Mouse (Mus musculus) heart, postnatal 14 days (tissue): ENCODE measurements around the gene Gm20696. TPM values are rescaled to one million over a fixed set of nuclear protein-coding genes. Genes with fewer than 3 reads are reported as not detected.

Source experiments
- DNase-seq, 2 experiments: peaks; one replicate each; pipeline ENCODE4 v3.0.0; 2021 to 2022
- intact Hi-C: fragments of 180-260 bp; cut with DNase I; formaldehyde crosslinking; loops from one replicate; pipeline ENCODE4 v1.15.1; 2025
- total RNA-seq, 2 experiments: library from RNA; stranded (reverse); gene quantifications; 2 replicates each; pipeline ENCODE4 v1.2.3; 2021

Gm20696 gene
- total RNA-seq, 2 experiments from 2014 or later: 2.3 to 3.2 TPM

DNA sequence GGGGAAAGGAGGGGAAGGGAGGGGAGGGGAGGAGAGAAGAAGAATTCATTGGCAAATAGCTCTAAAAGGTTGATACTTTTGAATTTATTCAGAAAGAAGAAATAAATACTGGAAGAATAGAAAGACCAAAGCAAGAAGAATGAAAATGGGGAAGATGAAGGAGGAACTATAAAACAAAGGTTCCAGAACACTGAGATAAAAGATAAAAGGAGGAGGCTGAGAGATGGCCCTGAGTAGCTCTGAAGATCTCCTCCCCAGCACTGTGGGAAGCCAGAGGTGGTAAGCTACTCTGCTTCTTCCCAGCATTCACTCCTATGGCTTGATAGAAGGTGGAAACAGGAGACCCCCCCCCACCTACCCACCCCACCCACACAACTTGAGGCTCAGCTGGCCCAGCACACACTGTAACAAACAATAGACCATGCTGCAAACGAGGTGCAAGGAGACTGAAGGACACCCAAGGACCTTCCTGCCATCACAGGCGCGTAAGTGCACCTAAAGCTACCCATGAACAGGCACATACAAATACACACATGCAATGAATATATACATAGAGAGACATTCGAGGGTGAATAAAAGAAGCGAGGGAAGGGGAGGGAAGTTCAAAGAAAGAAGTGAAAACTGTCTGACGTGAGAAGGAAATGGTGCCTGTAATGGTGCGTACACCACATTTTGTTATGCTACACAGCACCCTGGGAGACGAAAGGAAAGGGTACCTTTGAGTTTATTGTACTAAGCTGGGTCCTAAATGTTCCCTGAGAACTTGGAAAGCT is 344.3 kb downstream of the Gm20696 start:
- DNase-seq: no peak
- intact Hi-C loops: no loop called here

DNA sequence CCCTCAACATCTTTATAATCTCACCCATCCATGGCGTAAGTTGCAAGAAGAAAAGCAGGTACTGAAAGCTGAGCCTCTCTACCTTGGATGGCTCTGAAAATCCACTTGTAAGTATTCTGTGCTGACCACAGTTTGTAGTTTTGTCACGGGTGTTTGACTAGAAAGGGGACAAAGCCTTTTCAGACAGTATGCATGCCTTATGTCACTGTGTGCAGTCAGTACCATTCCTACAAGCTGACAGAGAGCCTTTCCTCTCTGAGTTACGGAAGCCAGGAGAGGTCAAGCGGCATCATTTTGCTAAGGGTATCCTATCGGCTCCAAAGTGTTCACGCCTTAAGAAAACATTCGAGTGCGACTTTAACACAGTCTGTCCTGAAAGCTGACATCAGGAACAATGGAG is 346.2 kb downstream of the Gm20696 start:
- no peak for DNase-seq
- intact Hi-C loops: no loop called here

DNA sequence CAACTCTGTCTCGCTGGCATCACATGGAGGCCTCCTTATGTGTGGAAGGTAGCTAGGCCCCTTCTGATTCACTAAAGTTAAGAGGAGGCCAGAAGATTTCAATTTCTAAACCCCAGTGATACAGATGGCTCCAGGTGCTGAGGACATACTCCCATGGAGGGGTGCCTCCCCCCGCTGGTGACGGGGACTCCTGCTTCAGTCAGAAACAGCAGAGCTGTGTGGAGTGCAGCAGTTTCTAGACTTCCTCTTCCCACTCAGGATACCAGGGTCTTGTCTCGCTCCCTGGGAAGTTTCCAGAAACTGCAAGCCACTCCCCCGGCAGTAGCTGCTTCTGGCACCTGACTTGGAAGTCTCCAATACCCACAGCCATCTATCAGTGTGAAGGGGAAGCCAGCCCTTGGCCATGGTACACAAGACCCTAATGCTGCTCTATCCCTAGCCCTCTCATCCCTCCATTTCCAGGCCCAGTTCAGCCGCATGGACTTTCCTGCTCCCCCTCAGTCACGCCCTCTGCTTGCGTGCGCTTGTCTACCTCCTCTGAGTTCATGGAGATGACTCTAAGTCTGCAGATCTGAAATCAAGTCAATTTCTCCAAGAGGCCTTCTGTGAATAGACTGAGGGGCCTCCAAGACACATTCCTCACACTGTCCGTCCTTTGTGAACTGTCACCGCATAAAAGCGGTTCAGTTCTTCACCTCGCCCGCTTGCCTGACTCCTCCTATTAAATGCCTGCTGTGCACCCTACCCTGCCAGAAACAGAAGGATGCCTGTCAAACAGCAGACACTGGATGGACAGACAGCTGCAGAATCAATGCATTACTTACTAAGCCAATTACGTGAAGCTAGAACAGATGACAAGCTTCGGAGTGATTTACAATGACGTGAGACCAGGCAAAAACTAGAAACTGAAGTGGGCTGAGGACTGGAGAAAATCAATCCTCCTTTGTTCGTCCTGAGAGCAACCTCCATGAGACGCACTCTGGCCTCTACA is 346.9 kb downstream of the Gm20696 start:
- intact Hi-C loops: no loop called here

DNA sequence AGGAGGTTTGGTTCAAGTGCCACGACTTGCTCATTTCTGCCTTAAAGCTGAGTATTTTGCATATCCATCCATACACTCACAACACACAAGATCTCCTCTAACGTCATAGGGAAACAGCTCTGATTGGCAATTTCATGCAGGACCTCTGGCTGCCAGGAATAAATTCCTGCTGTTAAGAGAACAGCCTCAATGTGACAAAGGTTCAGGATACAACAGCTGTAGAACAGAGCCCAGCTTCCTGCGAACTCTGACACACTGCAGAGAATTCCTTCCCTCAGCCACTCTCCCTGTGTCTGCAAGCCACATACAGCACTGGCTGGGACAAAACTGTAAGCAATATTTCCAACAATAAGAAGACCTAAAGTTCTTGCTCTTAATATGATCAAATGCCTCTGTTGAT is 351.9 kb downstream of the Gm20696 start:
- peak in 1 of 2 experiments; percentile 14 for DNase-seq
- intact Hi-C loops: no loop called here

More for the DNA sequence above, 346.9 kb downstream of the Gm20696 start:
- DNase-seq: no peak

DNA sequence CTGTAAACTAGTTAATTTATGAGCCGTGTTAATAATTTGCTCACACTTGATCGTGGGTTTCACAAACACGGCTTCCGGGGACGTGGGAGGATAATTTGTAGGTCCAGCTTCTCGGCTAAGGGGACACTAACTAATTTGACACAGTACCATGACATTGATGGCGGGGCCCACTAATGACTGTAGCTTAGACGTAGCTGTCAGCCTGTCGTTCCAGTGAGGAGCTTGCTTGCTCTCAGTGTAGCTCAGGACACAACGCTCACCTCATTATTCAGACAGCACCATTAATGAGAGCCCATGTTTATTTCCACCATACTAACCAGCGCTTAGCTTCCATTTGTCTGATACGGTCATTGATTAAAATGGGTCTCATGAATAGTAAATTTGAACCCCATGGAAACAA is 356.1 kb downstream of the Gm20696 start:
- no peak for DNase-seq
- intact Hi-C loops: no loop called here

DNA sequence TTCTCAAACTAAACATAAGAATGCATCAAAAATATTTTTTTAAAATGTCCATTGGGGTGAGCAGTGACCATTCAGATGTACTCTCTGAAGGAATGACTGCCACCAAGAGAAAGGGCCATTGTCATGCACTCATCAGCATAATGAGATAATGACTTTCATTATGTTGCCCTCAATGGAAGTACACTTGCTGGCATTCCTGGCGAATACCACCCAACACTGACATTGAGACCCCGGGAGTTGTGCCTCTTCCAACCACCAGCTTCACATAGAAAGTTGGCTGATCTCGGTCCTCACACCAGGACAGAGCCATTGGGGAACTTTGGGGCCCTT is 356.5 kb downstream of the Gm20696 start:
- intact Hi-C loops: no loop called here
- DNase-seq: no peak

DNA sequence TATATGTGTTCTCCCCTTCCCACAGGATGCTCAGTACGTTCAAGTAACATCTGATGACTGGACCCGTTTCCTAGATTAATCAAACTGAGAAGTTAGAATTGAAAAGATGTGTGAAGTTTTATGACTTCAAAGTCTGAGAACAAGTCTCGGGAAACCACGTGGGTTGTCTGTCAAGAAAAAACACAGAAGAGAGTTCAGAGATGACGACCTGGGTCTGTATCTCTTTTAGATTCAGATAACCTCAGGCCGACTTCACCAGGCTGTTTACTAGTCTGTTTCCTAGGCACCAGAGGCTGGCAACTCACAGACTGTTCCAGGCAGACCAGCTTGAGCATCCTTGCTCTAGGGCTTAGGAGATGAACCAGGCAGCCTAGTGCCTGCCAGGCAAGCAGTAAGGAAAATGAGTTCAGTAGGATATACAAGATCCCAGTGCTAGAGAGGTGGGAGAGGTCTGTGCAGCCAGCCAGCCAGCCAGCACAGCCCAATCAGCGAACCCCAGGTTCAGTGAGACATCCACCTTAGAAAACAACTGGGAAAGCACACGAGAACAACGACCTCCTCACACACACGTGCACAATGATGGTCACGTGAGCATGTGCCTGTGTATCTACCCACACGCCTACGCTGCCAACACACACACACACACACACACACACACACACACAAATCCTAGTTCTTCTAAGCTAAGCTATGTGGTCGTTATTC is 357.0 kb downstream of the Gm20696 start:
- intact Hi-C loops: no loop called here
- no peak for DNase-seq

DNA sequence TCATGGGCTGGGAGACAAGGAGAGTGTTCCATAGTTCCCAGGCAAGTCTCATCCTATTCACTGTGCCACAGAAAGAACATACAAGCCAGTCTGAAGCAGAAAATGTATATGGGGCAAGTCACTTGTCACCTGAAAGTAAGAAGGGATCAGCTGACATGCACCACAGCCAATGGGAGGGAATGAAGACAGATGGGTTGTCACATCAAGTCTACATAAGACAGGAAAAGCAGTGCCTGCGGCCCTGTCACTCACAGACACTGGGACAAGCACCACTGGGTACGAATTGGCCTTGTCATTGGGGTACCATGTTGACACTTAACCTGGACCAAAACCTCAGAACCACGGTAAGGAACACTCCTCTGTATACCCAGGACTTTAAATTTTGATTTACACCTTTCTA is 360.8 kb downstream of the Gm20696 start:
- no peak for DNase-seq
- intact Hi-C loops: no loop called here

DNA sequence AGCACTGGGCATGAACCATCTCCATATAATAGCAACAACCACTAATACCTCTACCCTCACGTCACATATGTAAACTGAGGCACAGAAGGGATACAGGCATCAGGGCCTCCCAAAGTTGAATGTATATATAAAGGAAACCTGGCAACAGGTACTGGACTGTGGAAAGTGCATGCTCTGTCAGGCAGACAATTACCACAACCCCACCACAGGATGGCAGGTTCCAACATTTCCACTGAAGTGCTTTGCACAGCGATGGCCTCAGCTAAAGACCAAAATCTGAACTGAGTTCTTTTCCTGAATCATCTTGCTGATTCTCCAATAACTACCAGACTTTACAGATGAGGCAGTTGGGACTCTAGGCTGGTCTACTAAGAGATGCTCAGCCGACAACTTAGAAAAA is 361.4 kb downstream of the Gm20696 start:
- intact Hi-C loops: no loop called here
- no peak for DNase-seq

DNA sequence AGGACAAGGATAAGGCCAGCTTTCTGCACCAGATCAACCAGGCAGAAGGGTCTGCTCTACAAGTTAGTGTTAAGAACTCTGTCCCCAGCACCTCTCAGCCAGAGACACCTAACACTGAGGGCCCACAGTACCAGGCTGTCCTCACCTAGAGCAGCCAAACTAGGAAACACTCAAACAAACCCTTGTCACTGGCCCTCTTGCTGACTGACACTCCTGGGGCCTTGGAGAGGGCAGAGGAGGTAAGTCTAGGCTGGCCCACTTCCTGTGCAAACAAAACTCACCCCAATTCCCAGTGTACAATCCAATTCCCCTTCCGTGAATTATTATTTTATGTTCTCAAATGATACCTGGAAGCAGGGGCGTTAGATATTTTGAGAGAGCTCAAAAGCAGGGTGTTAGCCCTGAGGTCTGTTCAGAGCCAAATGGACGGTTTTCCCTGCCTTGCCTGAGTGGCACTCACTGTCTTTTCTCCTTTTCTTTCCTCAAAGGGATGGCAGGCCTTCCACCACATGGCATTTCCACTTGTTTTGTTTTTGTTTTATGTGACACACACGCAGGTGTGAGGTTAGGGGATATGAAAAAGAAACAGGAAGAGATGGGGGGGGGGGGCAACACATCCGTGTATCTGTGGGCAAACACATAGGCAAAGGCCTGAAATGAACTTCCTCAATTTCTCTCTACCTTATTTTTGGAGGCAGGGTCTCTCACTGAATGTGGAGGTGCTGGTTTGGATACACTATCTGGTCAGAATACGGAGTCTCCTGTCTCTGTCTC is 363.7 kb downstream of the Gm20696 start:
- DNase-seq: no peak
- intact Hi-C loops: no loop called here

DNA sequence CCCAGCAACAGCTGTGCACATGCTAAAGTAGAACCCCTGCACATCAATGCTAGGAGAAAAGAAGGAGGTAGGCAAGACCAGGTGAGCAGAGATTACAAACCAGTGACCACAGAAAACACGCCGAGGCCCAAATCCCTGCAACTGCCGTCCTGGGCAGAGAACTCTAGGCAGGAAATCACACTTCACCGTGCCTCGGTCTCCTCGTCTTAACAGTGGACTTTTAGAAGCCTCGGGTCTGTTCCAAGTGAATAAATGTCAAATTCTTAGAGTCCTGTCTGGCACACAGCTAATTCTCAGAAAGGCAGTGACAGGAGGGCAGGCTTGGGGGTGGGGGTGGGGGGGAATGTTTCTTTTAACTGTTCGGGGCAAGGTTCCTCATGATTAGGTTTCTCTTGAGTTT is 364.7 kb downstream of the Gm20696 start:
- intact Hi-C loops: no loop called here
- no peak for DNase-seq

DNA sequence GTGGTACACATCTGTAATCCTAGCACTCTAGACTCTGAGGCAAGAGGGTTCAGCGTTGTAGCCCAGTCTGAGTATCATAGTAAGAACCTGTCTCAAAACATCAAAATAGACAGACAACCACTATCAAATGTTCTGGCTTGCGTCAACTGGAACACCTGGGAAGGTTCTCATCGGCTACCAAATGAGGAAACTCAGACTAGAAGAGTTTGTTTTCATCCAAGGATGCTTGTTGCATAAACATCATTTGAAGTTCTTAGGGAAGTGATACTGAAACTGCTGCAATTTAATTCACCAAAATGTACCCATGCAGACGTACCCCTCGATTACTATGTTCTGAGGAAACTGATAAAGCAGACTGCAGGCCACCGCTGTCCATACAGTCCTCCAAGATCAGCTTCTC is 366.4 kb downstream of the Gm20696 start:
- intact Hi-C loops: no loop called here
- no peak for DNase-seq

DNA sequence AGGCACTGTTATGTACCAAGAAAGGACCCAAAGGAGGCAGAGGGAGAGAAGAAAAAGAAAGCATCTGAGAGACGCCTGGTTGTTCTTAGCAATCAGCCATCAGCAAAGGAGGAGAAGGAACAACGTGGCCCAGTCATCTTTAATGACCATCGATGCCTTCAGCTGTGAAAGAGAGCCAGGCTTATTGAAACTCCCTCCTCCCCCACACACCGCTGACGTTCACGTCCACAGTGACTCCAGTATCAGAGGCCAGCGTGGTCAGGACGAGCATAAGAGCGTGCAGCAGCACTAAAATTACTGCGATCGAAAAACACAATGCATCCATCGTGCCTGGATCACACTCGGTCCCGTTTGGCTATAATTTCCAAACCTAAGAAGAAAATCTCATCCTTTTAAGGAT is 367.4 kb downstream of the Gm20696 start:
- no peak for DNase-seq
- intact Hi-C loops: no loop called here

DNA sequence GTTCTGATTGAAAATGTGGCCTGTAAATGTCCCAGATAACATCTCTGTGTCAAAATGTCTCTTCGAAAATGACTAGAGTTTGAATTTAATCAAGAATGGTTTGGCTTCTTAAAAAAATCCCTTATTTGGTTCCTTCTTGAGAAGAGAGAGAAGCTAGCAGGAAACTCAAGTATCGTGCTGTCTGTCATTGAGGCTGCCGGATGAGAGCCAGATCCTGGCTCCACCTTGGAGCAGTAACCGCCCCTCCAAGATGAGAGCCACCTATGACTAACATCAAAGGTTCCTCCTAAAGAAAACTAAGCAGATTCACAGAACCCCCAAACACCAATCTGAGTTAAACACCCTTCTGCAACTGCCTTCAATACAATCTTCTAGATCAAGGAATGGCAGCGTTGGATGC is 369.1 kb downstream of the Gm20696 start:
- intact Hi-C loops: no loop called here
- DNase-seq: no peak

DNA sequence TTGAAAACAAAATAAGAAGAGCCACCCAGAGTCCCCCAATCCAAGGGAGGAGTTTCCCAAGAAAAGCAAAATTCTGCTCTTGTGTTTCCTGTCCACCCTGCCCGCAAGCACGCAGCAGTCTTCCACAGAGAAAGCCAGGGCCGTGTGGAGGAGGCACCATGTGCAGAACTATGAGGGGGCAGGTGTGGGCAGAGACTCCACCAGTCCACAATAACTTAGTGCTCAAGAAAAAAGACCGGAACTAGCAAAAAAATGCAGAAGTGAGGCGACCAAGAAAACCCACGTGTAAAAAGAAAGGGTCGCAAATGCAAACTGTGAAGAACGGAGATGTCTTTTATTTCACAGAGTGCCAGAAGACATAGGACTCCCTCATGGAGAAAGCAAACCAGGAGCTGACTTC is 371.1 kb downstream of the Gm20696 start:
- no peak for DNase-seq

DNA sequence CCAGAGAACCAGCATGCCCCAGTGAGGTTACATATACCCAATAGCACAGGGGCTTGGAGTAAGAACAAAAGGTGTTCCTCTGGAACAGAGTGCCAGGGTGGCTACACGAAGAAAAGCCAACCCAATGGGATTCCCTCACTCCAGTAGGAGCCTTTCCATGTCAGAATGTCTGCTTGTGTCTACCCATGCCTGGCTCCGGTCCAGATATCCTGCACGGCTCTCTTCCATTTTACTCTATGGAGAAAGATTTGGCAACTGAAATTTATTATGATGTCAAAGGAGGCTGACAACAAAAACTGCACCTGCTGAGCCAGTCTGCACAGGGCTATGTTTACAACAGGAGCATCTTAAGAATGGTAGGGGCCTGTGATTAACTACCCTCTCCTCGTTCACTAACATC is 377.4 kb downstream of the Gm20696 start:
- intact Hi-C loops: no loop called here
- DNase-seq: no peak

More for the DNA sequence above, 371.1 kb downstream of the Gm20696 start:
- intact Hi-C loops: no loop called here

DNA sequence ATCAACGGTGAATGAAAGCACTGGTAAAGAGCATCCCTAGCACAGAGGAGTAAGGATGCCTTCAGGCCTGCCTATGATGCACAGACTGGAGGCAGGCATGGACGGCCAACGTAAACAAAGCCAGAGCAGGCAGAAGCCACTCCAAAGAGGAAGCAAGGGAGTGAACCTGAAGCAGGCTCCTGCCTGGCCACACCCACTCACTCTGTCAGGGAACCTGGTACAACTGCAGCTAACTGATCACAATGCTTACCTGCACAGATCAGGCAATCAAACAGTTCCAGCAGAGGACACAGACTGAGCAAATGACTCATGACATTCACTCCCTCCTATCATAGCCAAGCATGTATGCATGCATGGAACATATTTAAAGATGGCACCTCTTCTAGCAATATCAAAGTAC is 381.6 kb downstream of the Gm20696 start:
- DNase-seq: no peak
- intact Hi-C loops: no loop called here

DNA sequence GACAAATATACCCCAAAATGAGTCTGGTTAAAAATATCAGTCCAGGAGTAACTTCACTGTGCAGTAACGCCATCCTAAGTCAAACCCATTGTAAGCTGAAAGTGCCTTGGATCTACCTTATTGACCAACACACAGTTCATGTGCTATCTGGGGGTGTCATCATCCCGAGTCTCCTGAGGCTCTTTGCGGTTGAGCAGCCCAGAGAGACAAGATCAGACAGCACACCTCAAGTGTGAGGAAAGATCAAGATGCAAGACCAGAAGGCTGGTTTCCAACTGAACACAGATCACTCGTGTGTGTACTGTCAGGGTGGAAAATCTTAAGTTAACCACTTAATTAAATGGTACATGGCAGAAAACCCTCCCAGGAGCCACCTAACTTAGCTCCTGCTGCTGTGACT is 382.6 kb downstream of the Gm20696 start:
- no peak for DNase-seq
- intact Hi-C loops: no loop called here

DNA sequence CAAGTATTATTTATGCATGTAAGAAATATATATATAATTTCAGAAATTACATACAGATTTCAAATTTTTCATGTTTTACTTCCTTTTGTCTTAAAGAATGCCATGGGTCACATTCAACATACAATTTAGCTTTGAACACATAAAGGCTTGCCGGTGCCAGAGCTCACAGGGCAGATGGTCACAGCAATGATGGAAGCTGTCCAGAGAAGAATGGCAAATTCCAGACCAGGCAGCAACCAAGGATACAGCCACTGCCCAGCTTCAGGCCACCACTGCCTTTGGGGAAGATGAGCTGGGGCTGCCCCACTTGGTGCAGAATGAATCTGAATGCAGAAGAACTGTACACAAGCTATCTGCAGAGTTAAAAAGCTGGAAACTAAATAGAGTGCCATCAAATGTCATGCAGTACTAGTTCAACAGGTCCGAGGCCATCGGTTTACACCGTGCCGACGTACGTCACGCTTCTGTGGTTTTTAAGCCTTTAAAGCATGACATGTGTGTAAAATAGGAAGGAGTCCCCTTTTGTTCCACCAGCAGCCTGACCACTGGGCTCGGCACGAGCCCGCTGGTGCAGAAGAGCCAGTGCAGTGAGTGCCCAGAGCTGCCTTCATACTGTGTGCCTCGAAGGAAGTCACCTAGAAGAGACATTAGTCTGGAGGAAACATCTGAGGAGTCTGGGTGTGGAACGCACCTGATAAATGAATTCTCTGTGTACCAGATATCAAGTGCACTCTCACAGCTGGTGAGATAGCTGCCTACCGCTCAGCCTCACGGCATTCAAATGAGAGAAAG is 383.5 kb downstream of the Gm20696 start:
- no peak for DNase-seq
- intact Hi-C loops: no loop called here

DNA sequence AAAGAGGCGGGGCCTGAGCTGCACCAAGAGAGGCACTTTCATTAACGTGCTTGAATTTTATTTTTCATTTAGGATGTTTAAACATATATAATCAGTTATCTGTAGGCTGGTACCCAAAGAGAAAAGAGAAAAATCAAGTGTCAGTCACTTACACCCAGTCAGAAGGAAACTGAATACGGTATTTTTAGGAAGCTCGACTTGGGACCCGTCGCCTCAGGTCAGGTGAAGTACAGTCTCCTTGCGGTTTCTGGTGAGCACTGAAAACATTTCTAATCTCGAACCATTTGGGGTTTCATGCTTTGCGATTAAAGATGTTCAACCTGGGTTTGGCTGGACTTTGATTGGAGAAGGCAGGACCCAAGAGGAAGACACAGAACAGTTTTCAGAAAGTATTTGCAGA is 385.2 kb downstream of the Gm20696 start:
- DNase-seq: no peak
- intact Hi-C loops: no loop called here
